22 mouse cellular contexts compared by ENCODE assay signal in the genomic region with DNA sequence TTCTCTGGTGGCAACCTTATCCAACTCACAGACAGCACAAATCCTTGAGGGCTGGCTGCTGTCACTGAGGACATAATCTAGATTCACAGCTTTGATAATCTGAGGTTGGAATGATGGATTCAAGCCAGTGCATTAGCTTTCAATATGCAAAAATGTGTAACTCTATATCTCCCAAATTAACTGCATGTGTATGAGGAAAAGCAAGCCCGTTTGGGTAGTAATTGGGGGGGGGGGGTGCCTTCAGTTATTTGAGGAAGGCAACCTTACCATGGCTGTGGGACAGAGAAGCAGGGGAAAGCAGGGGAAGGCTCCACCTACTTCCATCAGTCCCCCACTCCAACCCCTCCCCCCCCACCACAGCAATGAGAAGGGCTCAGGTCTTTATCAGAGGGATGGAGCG. TPM values are rescaled to one million over a fixed set of nuclear protein-coding genes. Genes with fewer than 3 reads are reported as not detected.
DNase-seq lines count a peak whose midpoint lies in the region; ATAC-seq and TF ChIP-seq lines count a peak whose summit lies in the region.
"Had no signal": no experiment of that assay in that cellular context is flagged by ENCODE, and none has a peak within 500 bp of the region (broad histone marks: within the 10 kb centered on the region; RNA-seq: fewer than 3 reads in every experiment).

No protein-coding gene starts in this region.

- no peak for ATAC-seq in forebrain, embryonic 13.5 days
- no peak for ATAC-seq in kidney, embryonic 16.5 days (ENCODE audit: low FRiP score, low TSS enrichment)
- ATAC-seq in midbrain, postnatal 0 days (ENCODE audit: low FRiP score) = no peak
- ATAC-seq: forebrain, postnatal 0 days; inflammation-experienced regulatory T-cells, adult 6 months had no signal

- no peak for TF ChIP-seq CTCF in midbrain, postnatal 0 days (IDR thresholded peaks at IDR 0.05)

- H3K9me3 ChIP-seq in forebrain, embryonic 10.5 days = no peaks in the 10 kb centered on the region
- H3K9me3 ChIP-seq in forebrain, embryonic 13.5 days (replicated peaks) = no peaks in the 10 kb centered on the region
- H3K9me3 ChIP-seq in kidney, embryonic 16.5 days (ENCODE audit: low read length) = no peaks in the 10 kb centered on the region
- H3K9me3 ChIP-seq in midbrain, embryonic 10.5 days (replicated peaks) = no peaks in the 10 kb centered on the region
- H3K9me3 ChIP-seq in midbrain, postnatal 0 days (ENCODE audit: low read length) = no peaks in the 10 kb centered on the region
- H3K9me3 ChIP-seq: hindbrain, embryonic 13.5 days; liver, embryonic 13.5 days; megakaryocyte, embryonic 14.5 days; neural tube, embryonic 12.5 days had no signal

- DNase-seq in forebrain, embryonic 10.5 days (ENCODE audit: extremely low spot score, low spot score) = no peak
- DNase-seq in kidney, adult 9 months = no peak
- DNase-seq in midbrain, embryonic 10.5 days (ENCODE audit: low spot score) = no peak
- DNase-seq in midbrain, postnatal 0 days (ENCODE audit: low spot score) = no peak
- DNase-seq in left cerebral cortex, adult 8-10 months (ENCODE audit: low spot score in 2 of 2) = no peak
- DNase-seq in frontal cortex, postnatal 14 days (ENCODE audit: low spot score in 2 of 2) = no peak
- DNase-seq: adrenal gland, postnatal 14 days; cerebellum, adult 2 months; cerebellum, postnatal 25 days; forebrain, postnatal 0 days; gastrocnemius, postnatal 25 days; heart, adult 18-20 months; kidney, adult 2 months; liver, embryonic 13.5 days; midbrain, embryonic 14.5 days; thymus, postnatal 14 days had no signal

- WGBS in forebrain, embryonic 10.5 days = 34% methylated on average over 2 of the region's 2 CpGs
- WGBS in forebrain, embryonic 13.5 days = 64% methylated on average over 2 of the region's 2 CpGs
- 35% methylated on average over 2 of the region's 2 CpGs for WGBS in kidney, embryonic 16.5 days
- WGBS in midbrain, embryonic 10.5 days = 53% methylated on average over 2 of the region's 2 CpGs
- WGBS in midbrain, postnatal 0 days = 71% methylated on average over 2 of the region's 2 CpGs

- H3K4me2 ChIP-seq in forebrain, embryonic 13.5 days = no peak overlapping the region
- H3K4me2 ChIP-seq in kidney, embryonic 16.5 days (replicated peaks; ENCODE audit: low read depth, low read length) = peak overlapping the region; percentile 66
- H3K4me2 ChIP-seq in midbrain, postnatal 0 days (ENCODE audit: low read depth, low read length, poor library complexity, severe bottlenecking) = no peak overlapping the region
- H3K4me2 ChIP-seq: hindbrain, embryonic 13.5 days; liver, embryonic 13.5 days; neural tube, embryonic 12.5 days had no signal

- H3K36me3 ChIP-seq in forebrain, embryonic 10.5 days (replicated peaks) = no peaks in the 10 kb centered on the region
- no peaks in the 10 kb centered on the region for H3K36me3 ChIP-seq in forebrain, embryonic 13.5 days (ENCODE audit: poor library complexity, severe bottlenecking)
- no peaks in the 10 kb centered on the region for H3K36me3 ChIP-seq in kidney, embryonic 16.5 days (ENCODE audit: insufficient read depth, low read length)
- H3K36me3 ChIP-seq in midbrain, embryonic 10.5 days = no peaks in the 10 kb centered on the region
- no peaks in the 10 kb centered on the region for H3K36me3 ChIP-seq in midbrain, postnatal 0 days (ENCODE audit: insufficient read depth, low read length)
- H3K36me3 ChIP-seq: hindbrain, embryonic 13.5 days; liver, embryonic 13.5 days; neural tube, embryonic 12.5 days had no signal

- peaks cover 48% of the 10 kb centered on the region for H3K27me3 ChIP-seq in forebrain, embryonic 10.5 days (ENCODE audit: poor library complexity, severe bottlenecking)
- H3K27me3 ChIP-seq in forebrain, embryonic 13.5 days = peaks cover 9% of the 10 kb centered on the region
- no peaks in the 10 kb centered on the region for H3K27me3 ChIP-seq in kidney, embryonic 16.5 days (ENCODE audit: insufficient read depth, low read length)
- 0 out of 2 replicates have a peak, but pooled peaks cover 12% of the 10 kb centered on the region for H3K27me3 ChIP-seq in midbrain, embryonic 10.5 days (ENCODE audit: low read depth, poor library complexity, severe bottlenecking)
- peaks cover 10% of the 10 kb centered on the region; the same call in 1 of the 2 replicates for H3K27me3 ChIP-seq in midbrain, postnatal 0 days (ENCODE audit: insufficient read depth, low read length)
- H3K27me3 ChIP-seq: megakaryocyte, embryonic 14.5 days had no signal

- peak overlapping the region; percentile 40; the same call in 1 of the 2 replicates for H3K27ac ChIP-seq in forebrain, embryonic 10.5 days
- no peak overlapping the region for H3K27ac ChIP-seq in forebrain, embryonic 13.5 days
- no peak overlapping the region for H3K27ac ChIP-seq in kidney, embryonic 16.5 days (ENCODE audit: low read length)
- H3K27ac ChIP-seq in midbrain, embryonic 10.5 days (replicated peaks) = peak overlapping the region; percentile 1; the same call in 1 of the 2 replicates
- H3K27ac ChIP-seq in midbrain, postnatal 0 days (ENCODE audit: low read depth, low read length) = no peak overlapping the region
- H3K27ac ChIP-seq: hindbrain, embryonic 13.5 days; liver, embryonic 13.5 days; neural tube, embryonic 12.5 days had no signal

- H3K4me3 ChIP-seq in forebrain, embryonic 10.5 days = no peak overlapping the region
- H3K4me3 ChIP-seq in forebrain, embryonic 13.5 days = no peak overlapping the region
- H3K4me3 ChIP-seq in kidney, embryonic 16.5 days (ENCODE audit: low read length) = peak overlapping the region; percentile 2; the same call in 1 of the 2 replicates
- no peak overlapping the region for H3K4me3 ChIP-seq in midbrain, embryonic 10.5 days
- no peak overlapping the region for H3K4me3 ChIP-seq in midbrain, postnatal 0 days (ENCODE audit: low read depth, low read length)
- H3K4me3 ChIP-seq: hindbrain, embryonic 13.5 days; liver, embryonic 13.5 days; megakaryocyte, embryonic 14.5 days; neural tube, embryonic 12.5 days had no signal

- peaks cover 71% of the 10 kb centered on the region for H3K4me1 ChIP-seq in forebrain, embryonic 10.5 days
- H3K4me1 ChIP-seq in forebrain, embryonic 13.5 days = peaks cover 21% of the 10 kb centered on the region
- peaks cover 40% of the 10 kb centered on the region for H3K4me1 ChIP-seq in kidney, embryonic 16.5 days (ENCODE audit: insufficient read depth, low read length)
- peaks cover 70% of the 10 kb centered on the region for H3K4me1 ChIP-seq in midbrain, embryonic 10.5 days
- H3K4me1 ChIP-seq in midbrain, postnatal 0 days (ENCODE audit: insufficient read depth, low read length) = no peaks in the 10 kb centered on the region; the same call in 1 of the 2 replicates
- H3K4me1 ChIP-seq: liver, embryonic 13.5 days; megakaryocyte, embryonic 14.5 days had no signal

- H3K9ac ChIP-seq in forebrain, embryonic 13.5 days = no peak overlapping the region
- H3K9ac ChIP-seq in kidney, embryonic 16.5 days (replicated peaks; ENCODE audit: low read length) = no peak overlapping the region
- H3K9ac ChIP-seq in midbrain, postnatal 0 days (replicated peaks; ENCODE audit: low read length, poor library complexity, severe bottlenecking) = no peak overlapping the region
- H3K9ac ChIP-seq: forebrain, postnatal 0 days; hindbrain, embryonic 13.5 days; liver, embryonic 13.5 days; neural tube, embryonic 12.5 days had no signal

RNA-seq across cellular contexts. Expression of a gene that starts 5.3 kb away (rescaled TPM):
- 6.2 and 7.2 TPM in 2 replicates for polyA plus RNA-seq in forebrain, embryonic 10.5 days (2016; fragmentation: Nextera tagmentation; extraction: Ambion mirVana)
- polyA plus RNA-seq in forebrain, embryonic 13.5 days (2015; fragmentation: Nextera tagmentation; extraction: Ambion mirVana) = 1.7 and 1.8 TPM in 2 replicates
- polyA plus RNA-seq in kidney, embryonic 16.5 days (2015; fragmentation: Nextera tagmentation; extraction: Ambion mirVana) = 24.4 and 25.4 TPM in 2 replicates
- 6.0 and 7.7 TPM in 2 replicates for polyA plus RNA-seq in midbrain, embryonic 10.5 days (2016; fragmentation: Nextera tagmentation; extraction: Ambion mirVana)
- 4.0 and 5.1 TPM in 2 replicates for total RNA-seq in midbrain, postnatal 0 days (2014; rRNA removed)
- 1.0 and 1.1 TPM in 2 replicates for polyA plus RNA-seq in midbrain, postnatal 0 days (2015; fragmentation: Nextera tagmentation; extraction: Ambion mirVana)
- total RNA-seq in left cerebral cortex, adult 8-10 months (2022) = 1 to 10 TPM; 2.0 to 2.6 (median 2.2) TPM
- polyA plus RNA-seq: inflammation-experienced regulatory T-cells, adult 6 months had no signal

Comparison
In these comparisons a context has a peak if more than half of its experiments do, and no peak if none do; other contexts are left out.
1. H3K27ac ChIP-seq: peak in forebrain, embryonic 10.5 days (single experiment) and midbrain, embryonic 10.5 days (single experiment); none in forebrain, embryonic 13.5 days (single experiment), kidney, embryonic 16.5 days (single experiment) and midbrain, postnatal 0 days (single experiment).